Mouse (Mus musculus) cerebellum, adult 2 months (tissue): ENCODE measurements around the gene Grm8.

Experiments
- CTCF ChIP-seq: fragments of 200-500 bp; IDR thresholded peaks from 2 replicates; pipeline ENCODE4 v1.5.1; 2011; ENCODE audit warnings: low read depth, mild to moderate bottlenecking, control low read depth, low read length, moderate library complexity, borderline replicate concordance; ENCODE audit not compliant: insufficient read depth
- POLR2A ChIP-seq: fragments of 200-500 bp; IDR thresholded peaks from 2 replicates; pipeline ENCODE4 v1.6.1; 2011; ENCODE audit warnings: low read length, control low read depth, borderline replicate concordance; ENCODE audit not compliant: insufficient read depth

DNA sequence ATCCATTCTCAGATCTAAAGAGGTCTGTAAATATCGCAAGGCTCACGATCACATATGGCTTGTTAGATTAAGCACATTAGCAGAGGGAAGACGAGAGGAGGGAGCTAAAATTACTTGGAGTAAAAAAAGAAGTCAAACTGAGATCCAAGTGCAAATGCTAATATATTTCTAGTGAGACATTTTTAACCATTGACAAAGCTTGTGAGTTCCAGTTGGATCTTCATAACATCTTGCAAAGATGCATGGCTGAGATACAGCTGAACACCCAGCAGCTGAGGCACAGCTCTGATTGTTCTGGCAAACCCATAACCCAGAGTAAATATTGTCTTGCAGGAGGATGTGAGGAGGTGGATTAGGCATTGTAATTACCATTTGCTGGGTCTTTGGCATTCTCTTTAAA, 445.6 kb downstream of the Grm8 start:
- TF ChIP-seq CTCF (no peak), POLR2A (no peak)
